Mouse (Mus musculus): ENCODE data around the gene Tatdn3. TPM values are rescaled to one million over a fixed set of nuclear protein-coding genes. Genes with fewer than 3 reads are reported as not detected.

Gene Tatdn3
- polyA plus RNA-seq, 1 experiment from 2014 or later: 16.0 TPM

DNA sequence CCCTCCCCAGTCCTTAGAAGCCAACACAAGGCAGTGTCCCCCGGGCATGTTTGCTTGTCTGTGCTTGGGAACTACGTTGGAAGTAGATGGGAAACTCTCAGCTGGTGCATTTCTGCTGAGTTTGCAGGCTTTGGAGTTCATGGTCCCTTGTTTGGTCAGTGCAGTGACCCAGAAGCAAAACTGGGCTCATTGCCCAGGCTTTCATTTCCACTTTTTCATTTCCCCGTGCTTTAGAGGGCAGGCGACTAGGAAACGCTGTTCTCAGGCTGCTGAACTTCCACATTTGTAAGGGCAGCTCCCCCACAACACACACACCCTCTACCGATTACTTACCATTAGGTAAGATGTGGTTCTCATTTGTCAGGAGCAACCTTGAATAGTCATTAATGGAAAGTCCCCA is 10.3 kb upstream of the Tatdn3 start:
- Histone ChIP-seq H3K27me3 (replicated peaks) (no peaks in the 10 kb centered on the region), H3K36me3 (peaks cover 3% of the 10 kb centered on the region; the same call in 1 of the 2 replicates), H3K9me3 (replicated peaks) (no peaks in the 10 kb centered on the region), H3K4me1 (no peaks in the 10 kb centered on the region), H3K27ac (replicated peaks) (no peak overlapping the region), H3K4me3 (replicated peaks) (no peak overlapping the region), H3K9ac (replicated peaks) (no peak overlapping the region), H3K4me2 (no peak overlapping the region)
- no peak for ATAC-seq (ENCODE audit: low FRiP score)
- 75% methylated on average over 6 of the region's 6 CpGs for WGBS

DNA sequence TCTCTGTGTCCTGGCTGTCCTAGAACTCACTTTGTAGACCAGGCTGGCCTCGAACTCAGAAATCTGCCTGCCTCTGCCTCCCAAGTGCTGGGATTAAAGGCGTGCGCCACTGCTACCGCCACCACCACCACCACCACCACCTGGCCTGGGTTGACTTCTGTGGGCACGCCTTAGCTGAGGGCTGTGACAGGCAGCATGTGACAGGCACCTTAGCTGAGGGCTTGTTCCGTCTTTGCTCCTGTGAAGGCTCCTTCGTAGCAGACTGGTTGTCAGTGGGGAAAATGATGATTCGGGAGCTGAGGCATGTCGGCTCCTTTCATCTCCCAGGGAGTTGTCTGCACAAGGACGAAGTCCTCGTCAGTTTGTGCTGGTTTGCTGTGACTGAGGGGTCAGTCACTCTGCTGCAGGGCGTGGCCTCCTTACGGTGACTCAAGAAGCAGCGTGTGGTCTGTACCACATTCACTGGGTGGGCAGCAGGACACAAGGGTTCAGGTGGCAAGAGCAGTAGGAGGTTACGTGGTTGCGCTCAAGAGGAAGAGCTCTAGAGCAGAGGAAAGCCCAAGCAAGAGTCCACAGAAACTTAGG is 9.7 kb upstream of the Tatdn3 start:
- no peak overlapping the region for H3K4me2 ChIP-seq
- no peaks in the 10 kb centered on the region for H3K9me3 ChIP-seq (replicated peaks)
- H3K4me1 ChIP-seq: no peaks in the 10 kb centered on the region
- no peaks in the 10 kb centered on the region for H3K27me3 ChIP-seq (replicated peaks)
- H3K9ac ChIP-seq (replicated peaks): no peak overlapping the region
- H3K27ac ChIP-seq (replicated peaks): no peak overlapping the region
- no peak for ATAC-seq (ENCODE audit: low FRiP score)
- 92% methylated on average over 16 of the region's 16 CpGs for WGBS
- peaks cover 3% of the 10 kb centered on the region; the same call in 1 of the 2 replicates for H3K36me3 ChIP-seq
- H3K4me3 ChIP-seq (replicated peaks): no peak overlapping the region

DNA sequence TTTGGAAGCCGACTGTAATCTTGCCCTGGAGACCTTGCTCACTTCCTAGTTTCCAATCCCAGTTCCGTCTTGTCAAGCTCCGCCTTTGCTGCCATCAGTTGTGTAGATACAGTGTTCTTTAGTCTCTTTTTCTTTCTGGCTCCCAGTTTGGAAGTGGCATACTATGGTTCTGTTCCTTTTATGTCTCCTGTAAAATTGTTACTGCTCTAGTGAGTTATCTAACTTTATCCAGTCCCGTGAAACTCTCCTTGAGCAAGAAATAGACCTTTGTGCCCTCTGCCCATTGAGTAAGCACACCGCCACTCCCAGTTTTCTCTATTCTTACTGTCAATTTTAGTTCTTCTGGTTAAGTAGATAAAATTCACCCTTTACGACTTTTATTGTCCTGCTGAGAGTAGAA is 8.9 kb upstream of the Tatdn3 start:
- whole genome bisulfite sequencing: 91% methylated on average over 6 of the region's 6 CpGs
- no peak overlapping the region for H3K27ac ChIP-seq (replicated peaks)
- H3K9me3 ChIP-seq (replicated peaks): no peaks in the 10 kb centered on the region
- peaks cover 3% of the 10 kb centered on the region; the same call in 1 of the 2 replicates for H3K36me3 ChIP-seq
- H3K9ac ChIP-seq (replicated peaks): no peak overlapping the region
- H3K27me3 ChIP-seq (replicated peaks): no peaks in the 10 kb centered on the region
- H3K4me2 ChIP-seq: no peak overlapping the region
- H3K4me1 ChIP-seq: no peaks in the 10 kb centered on the region
- ATAC-seq (ENCODE audit: low FRiP score): no peak
- no peak overlapping the region for H3K4me3 ChIP-seq (replicated peaks)

GRCm38 (mm10) chr1:191070259-191070658 is 7.5 kb upstream of the Tatdn3 start:
- no peak overlapping the region for H3K4me3 ChIP-seq (replicated peaks)
- H3K4me2 ChIP-seq: no peak overlapping the region
- H3K27ac ChIP-seq (replicated peaks): no peak overlapping the region
- no peak overlapping the region for H3K9ac ChIP-seq (replicated peaks)
- ATAC-seq (ENCODE audit: low FRiP score): no peak
- H3K4me1 ChIP-seq: no peaks in the 10 kb centered on the region
- 80% methylated on average over 4 of the region's 4 CpGs for WGBS
- no peaks in the 10 kb centered on the region for H3K9me3 ChIP-seq (replicated peaks)
- H3K27me3 ChIP-seq (replicated peaks): no peaks in the 10 kb centered on the region
- H3K36me3 ChIP-seq: peaks cover 3% of the 10 kb centered on the region; the same call in 1 of the 2 replicates

- H3K4me2 ChIP-seq: no peak overlapping the region
- 83% methylated on average over 5 of the region's 5 CpGs for WGBS
- no peak overlapping the region for H3K4me3 ChIP-seq (replicated peaks)
- H3K27ac ChIP-seq (replicated peaks): no peak overlapping the region
- peaks cover 3% of the 10 kb centered on the region; the same call in 1 of the 2 replicates for H3K36me3 ChIP-seq
- no peak for ATAC-seq (ENCODE audit: low FRiP score)
- H3K9ac ChIP-seq (replicated peaks): no peak overlapping the region
- no peaks in the 10 kb centered on the region for H3K9me3 ChIP-seq (replicated peaks)
- peaks cover 7% of the 10 kb centered on the region for H3K4me1 ChIP-seq
- H3K27me3 ChIP-seq (replicated peaks): no peaks in the 10 kb centered on the region
These were observed 5.6 kb upstream of the Tatdn3 start for GRCm38 (mm10) chr1:191068377-191068776.

DNA sequence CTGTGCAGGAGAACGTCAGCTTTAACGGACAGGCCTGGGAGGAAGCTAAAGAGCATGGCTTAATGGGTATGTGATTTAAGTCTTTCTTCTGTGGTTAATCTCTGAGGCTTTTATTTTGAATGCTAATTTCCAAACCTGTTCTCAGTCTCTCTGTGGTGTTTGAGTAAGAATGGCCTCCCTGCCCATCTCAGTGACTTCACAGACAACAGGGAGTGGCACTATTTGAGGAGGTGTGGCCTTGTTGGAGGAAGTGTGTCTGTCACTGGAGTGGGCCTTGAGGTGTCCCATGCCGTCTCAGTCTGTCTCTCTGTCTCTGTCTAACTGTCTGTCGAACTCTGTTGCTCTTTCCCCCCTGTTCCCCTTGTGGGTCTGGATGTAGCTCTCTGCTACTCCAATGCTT is 2.5 kb upstream of the Tatdn3 start:
- WGBS: 84% methylated on average over 4 of the region's 4 CpGs
- H3K9me3 ChIP-seq (replicated peaks): no peaks in the 10 kb centered on the region
- no peak overlapping the region for H3K4me3 ChIP-seq (replicated peaks)
- no peak for ATAC-seq (ENCODE audit: low FRiP score)
- no peak overlapping the region for H3K27ac ChIP-seq (replicated peaks)
- no peaks in the 10 kb centered on the region for H3K36me3 ChIP-seq
- peaks cover 21% of the 10 kb centered on the region for H3K4me1 ChIP-seq
- no peak overlapping the region for H3K4me2 ChIP-seq
- no peaks in the 10 kb centered on the region for H3K27me3 ChIP-seq (replicated peaks)
- H3K9ac ChIP-seq (replicated peaks): no peak overlapping the region

GRCm38 (mm10) chr1:191064535-191064934 is 1.8 kb upstream of the Tatdn3 start:
- WGBS: 91% methylated on average over 2 of the region's 2 CpGs
- Histone ChIP-seq H3K9ac (replicated peaks) (no peak overlapping the region), H3K27me3 (replicated peaks) (no peaks in the 10 kb centered on the region), H3K4me3 (replicated peaks) (no peak overlapping the region), H3K27ac (replicated peaks) (no peak overlapping the region), H3K36me3 (no peaks in the 10 kb centered on the region), H3K9me3 (replicated peaks) (no peaks in the 10 kb centered on the region), H3K4me2 (no peak overlapping the region), H3K4me1 (peaks cover 21% of the 10 kb centered on the region)
- no peak for ATAC-seq (ENCODE audit: low FRiP score)

- no peaks in the 10 kb centered on the region for H3K36me3 ChIP-seq
- H3K9ac ChIP-seq (replicated peaks): no peak overlapping the region
- no peak for ATAC-seq (ENCODE audit: low FRiP score)
- no peaks in the 10 kb centered on the region for H3K27me3 ChIP-seq (replicated peaks)
- peak overlapping the region; percentile 86 for H3K4me3 ChIP-seq (replicated peaks)
- 60% methylated on average over 9 of the region's 9 CpGs for WGBS
- H3K27ac ChIP-seq (replicated peaks): no peak overlapping the region
- peak overlapping the region; percentile 99 for H3K4me2 ChIP-seq
- H3K9me3 ChIP-seq (replicated peaks): no peaks in the 10 kb centered on the region
- peaks cover 21% of the 10 kb centered on the region for H3K4me1 ChIP-seq
These were observed 968 bp upstream of the Tatdn3 start for GRCm38 (mm10) chr1:191063700-191064099.

DNA sequence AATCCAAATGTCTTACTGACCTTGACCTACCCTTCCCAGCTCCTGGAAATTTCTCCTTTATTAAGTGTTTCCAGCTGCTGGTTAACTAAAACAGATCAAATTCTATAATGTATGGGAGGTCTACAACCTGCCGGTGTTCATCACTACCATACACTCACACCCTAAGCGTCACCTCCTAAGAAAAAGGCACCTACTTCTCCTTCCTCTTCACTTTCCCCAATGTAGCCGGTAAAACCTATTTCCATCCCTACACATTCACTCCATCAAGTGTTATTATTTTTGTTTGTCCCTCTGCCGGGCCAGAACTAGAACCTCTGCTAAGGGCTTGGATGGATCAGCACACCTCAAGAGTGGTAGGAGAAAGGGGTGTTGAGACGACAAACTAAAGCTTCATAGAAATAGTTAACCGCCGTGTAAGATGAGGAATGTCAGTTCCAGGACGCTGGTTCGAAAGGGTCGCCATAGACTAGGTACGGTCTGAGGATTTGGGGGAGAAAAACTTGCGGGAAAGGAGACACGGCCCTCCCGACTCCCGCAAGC is 421 bp downstream of the Tatdn3 start:
- Histone ChIP-seq H3K36me3 (no peaks in the 10 kb centered on the region), H3K9ac (replicated peaks) (peak overlapping the region; percentile 80), H3K4me2 (peak overlapping the region; percentile 99), H3K27me3 (replicated peaks) (no peaks in the 10 kb centered on the region), H3K4me3 (replicated peaks) (peak overlapping the region; percentile 86), H3K9me3 (replicated peaks) (no peaks in the 10 kb centered on the region), H3K4me1 (peaks cover 21% of the 10 kb centered on the region), H3K27ac (replicated peaks) (peak overlapping the region; percentile 81)
- ATAC-seq (ENCODE audit: low FRiP score): peak; percentile 67
- WGBS: 6% methylated on average over 15 of the region's 15 CpGs

GRCm38 (mm10) chr1:191057461-191057860 is 5.3 kb downstream of the Tatdn3 start:
- H3K4me3 ChIP-seq (replicated peaks): no peak overlapping the region

GRCm38 (mm10) chr1:191055533-191055873 is 7.2 kb downstream of the Tatdn3 start:
- Histone ChIP-seq H3K27me3 (replicated peaks) (no peaks in the 10 kb centered on the region), H3K4me2 (no peak overlapping the region), H3K9ac (replicated peaks) (no peak overlapping the region), H3K27ac (replicated peaks) (no peak overlapping the region), H3K4me1 (no peaks in the 10 kb centered on the region), H3K4me3 (replicated peaks) (no peak overlapping the region), H3K36me3 (no peaks in the 10 kb centered on the region), H3K9me3 (replicated peaks) (no peaks in the 10 kb centered on the region)
- 76% methylated on average over 2 of the region's 2 CpGs for WGBS
- no peak for ATAC-seq (ENCODE audit: low FRiP score)

More at GRCm38 (mm10) chr1:191057461-191057860, 5.3 kb downstream of the Tatdn3 start:
- no peak overlapping the region for H3K27ac ChIP-seq (replicated peaks)
- H3K27me3 ChIP-seq (replicated peaks): no peaks in the 10 kb centered on the region
- H3K9me3 ChIP-seq (replicated peaks): no peaks in the 10 kb centered on the region
- no peak overlapping the region for H3K4me2 ChIP-seq
- no peak for ATAC-seq (ENCODE audit: low FRiP score)
- no peak overlapping the region for H3K9ac ChIP-seq (replicated peaks)
- 71% methylated on average over 3 of the region's 3 CpGs for WGBS
- peaks cover 9% of the 10 kb centered on the region for H3K4me1 ChIP-seq
- H3K36me3 ChIP-seq: no peaks in the 10 kb centered on the region

DNA sequence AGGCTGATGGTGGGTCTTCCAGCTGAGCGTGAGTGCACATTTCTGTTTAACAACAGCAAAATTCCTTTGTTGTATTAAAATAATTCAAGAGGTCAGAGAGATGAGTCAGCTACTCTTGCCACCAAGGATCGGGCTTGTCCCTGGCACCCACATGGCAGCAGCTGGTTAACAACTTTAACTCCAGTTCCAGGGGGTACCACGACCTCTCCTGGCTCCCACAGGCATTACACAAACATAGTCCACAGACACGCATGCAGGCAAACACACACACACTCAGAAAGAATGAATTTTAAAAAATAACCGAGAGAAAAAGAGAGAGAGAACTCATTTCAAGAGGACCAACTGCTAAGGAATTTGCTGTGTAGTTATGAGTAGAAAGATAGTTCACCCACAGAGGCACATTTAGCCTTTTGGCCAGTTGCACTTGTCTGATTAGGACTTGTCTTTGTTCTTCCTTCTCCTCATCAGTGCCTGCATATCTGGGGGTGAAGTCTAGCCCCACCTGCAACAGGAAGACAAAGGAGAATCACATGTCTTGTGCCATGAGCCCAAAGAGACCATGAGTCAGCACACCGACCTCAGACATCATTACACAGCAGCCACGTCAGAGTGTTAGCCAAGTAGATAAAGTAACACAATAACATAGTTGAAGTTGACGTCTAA is 7.7 kb downstream of the Tatdn3 start:
- Histone ChIP-seq H3K27ac (replicated peaks) (no peak overlapping the region), H3K4me3 (replicated peaks) (no peak overlapping the region), H3K4me2 (no peak overlapping the region), H3K4me1 (no peaks in the 10 kb centered on the region), H3K36me3 (no peaks in the 10 kb centered on the region), H3K9ac (replicated peaks) (no peak overlapping the region), H3K27me3 (replicated peaks) (no peaks in the 10 kb centered on the region), H3K9me3 (replicated peaks) (no peaks in the 10 kb centered on the region)
- 76% methylated on average over 8 of the region's 8 CpGs for WGBS
- ATAC-seq (ENCODE audit: low FRiP score): no peak

All from neural tube, embryonic 15.5 days (tissue).